Mouse (Mus musculus) CD4-positive, CD25-positive, alpha-beta regulatory T cell, adult 4 months (primary cell): Measurements from ENCODE around the gene Myrip. TPM values are rescaled to one million over a fixed set of nuclear protein-coding genes. Genes with fewer than 3 reads are reported as not detected.
"Not testable (repeated sequence)": the region's sequence is repeated elsewhere in the genome, so short reads cannot be mapped to it uniquely, and the experiment has no call there.

Experiments used
- ATAC-seq: one replicate; pipeline ENCODE4 v1.8.0; 2017
- polyA plus RNA-seq, 2 experiments: library from polyadenylated mRNA; unstranded; fragments of 100-300 nt; shearing (Covaris generic); gene quantifications; one replicate each; pipeline ENCODE4 v1.2.1; 2017

The Myrip gene
- polyA plus RNA-seq, 2 experiments from 2014 or later, result not detected

- no peak for ATAC-seq
These were observed 95.4 kb downstream of the Myrip start for GRCm38 (mm10) chr9:120396579-120397185.

GRCm38 (mm10) chr9:120398289-120398688 is 97.0 kb downstream of the Myrip start:
- ATAC-seq, result no peak

DNA sequence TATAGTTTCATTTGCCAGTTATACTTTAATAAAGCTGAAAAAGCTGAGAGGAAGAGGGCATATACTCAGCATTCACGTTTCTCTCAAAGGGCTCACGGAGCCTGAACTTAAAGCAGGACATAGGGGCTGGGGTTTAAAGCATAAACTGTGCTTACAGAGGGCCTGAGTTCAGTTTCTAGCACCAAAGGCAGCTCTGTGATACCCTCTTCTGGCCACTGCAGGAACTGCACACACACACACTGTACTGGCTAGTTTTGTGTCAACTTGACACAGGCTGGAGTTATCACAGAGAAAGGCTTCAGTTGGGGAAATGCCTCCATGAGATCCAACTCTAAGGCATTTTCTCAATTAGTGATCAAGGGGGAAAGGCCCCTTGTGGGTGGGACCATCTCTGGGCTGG is 98.2 kb downstream of the Myrip start:
- ATAC-seq, result not testable (repeated sequence)

DNA sequence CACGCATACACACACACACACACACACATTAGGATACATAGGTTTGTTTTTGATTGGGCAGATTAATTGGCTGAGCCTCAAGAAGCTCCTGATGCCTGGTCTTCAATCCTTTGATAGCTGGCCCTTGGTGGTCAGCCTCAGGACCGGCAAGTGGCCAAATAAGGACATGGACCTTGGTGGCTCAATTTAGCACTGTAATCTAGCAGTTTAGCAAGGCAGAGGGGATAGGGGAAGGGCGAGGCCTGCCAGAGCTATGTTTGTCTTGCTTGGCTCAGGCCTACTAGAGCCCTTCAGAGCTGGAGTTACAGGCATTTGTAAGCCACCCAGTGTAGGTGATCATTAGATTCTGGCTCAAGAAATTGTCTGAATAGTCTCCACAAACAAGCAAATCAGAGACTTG is 101.1 kb downstream of the Myrip start:
- ATAC-seq, result no peak

GRCm38 (mm10) chr9:120403661-120404060 is 102.3 kb downstream of the Myrip start:
- ATAC-seq, result no peak

- no peak for ATAC-seq
These were observed 108.4 kb downstream of the Myrip start for GRCm38 (mm10) chr9:120409663-120410181.

- no peak for ATAC-seq
These were observed 109.1 kb downstream of the Myrip start for GRCm38 (mm10) chr9:120410421-120410820.

GRCm38 (mm10) chr9:120415504-120415903 is 114.2 kb downstream of the Myrip start:
- peak; percentile 75 for ATAC-seq

DNA sequence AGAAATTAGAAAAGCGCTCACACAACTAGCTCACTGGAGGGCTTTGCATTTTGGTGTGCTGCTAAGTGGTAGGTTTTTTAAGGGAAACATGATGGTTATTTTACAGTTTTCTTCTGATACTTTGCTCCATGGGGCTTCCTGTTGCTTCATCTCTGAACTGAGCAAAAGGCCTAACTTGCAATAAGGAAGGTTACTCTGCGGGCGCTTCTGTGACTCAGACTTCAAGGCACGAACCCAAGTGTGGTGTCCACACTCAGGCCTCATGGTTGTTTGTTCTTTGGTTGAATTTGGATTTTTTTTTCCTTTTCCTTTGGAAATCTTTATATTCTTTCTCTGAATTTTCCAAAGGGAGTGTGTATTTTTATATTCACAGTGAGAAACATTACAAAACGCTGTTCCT is 114.8 kb downstream of the Myrip start:
- no peak for ATAC-seq

GRCm38 (mm10) chr9:120416729-120417128 is 115.4 kb downstream of the Myrip start:
- ATAC-seq, result no peak

- ATAC-seq, result no peak
These were observed 117.3 kb downstream of the Myrip start for GRCm38 (mm10) chr9:120418582-120418981.

- ATAC-seq, result no peak
These were observed 123.3 kb downstream of the Myrip start for GRCm38 (mm10) chr9:120424567-120424966.

DNA sequence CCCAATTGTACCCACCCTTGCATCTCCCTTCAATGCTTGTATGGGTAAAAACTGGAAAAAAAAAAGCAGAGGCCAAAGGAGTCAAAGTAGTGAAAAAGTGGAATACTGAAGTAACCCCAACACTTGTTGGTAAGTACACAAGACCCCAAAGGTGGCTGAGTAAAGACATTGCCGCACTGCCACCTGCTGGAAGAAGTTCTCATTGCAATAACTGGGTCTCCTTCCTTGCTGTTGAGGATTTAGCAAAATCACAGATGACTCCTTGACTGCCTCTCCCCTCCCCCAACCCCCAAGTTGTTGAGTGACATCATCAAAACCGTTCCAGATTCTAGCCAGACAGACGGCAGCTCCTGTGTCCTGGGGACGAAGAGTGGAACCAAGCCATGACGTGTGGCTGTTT is 124.5 kb downstream of the Myrip start:
- ATAC-seq, result no peak

DNA sequence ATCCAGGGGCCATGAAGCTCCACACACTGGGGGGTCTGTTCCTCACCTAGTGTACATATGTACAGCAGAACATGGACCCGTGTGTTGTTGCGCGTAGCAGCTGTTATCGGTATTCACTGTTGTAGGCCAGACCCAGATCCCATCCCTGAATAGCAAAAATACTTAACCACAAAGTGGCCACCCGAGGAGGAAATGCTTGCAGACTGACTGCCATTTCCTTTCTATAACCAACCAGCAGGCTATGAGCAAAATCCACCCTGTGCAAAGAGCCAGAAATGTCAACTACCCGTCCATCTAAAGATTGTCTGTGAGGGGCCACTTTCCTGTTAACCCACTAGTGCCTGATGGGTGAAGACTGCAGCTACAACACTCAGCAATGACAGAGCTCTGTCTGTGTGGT is 126.9 kb downstream of the Myrip start:
- ATAC-seq, result no peak

DNA sequence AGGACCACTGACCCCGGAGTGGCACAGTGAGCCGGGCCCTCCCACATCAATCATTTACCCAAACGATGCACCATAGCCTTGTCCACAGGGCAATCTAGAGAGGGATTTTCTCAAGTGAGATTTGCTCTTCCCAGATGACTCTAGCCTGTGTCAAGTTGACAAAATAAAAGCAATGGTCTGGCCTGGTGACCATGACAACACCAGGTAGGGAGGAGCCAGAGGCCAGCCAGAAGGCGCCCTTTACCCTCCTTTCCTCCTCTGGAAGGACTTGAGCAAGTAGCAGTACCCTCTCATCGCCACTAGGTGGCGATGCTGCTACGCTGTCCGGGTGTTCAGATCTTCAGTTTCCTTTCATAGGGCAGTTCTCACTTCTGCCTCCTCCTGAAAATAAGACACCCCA is 132.4 kb downstream of the Myrip start:
- peak; percentile 65 for ATAC-seq

DNA sequence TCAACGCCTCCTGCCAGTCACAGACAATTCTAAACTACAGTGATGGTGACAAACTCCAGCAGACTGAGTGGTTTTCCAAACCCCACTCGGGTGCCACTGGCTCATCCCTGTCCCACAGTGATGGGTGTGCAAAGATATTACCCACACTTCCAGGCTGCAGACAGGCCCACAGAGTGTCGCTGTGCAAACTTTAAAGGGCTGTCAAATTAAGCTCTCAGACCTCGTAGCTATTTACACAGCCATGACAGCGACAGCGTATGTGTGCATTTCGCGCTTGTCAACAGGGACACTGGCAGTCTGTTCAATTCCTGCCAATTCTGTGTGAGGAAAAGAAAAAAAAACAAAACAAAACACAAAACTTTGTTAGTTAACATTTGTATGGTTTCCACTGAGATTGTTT is 134.5 kb downstream of the Myrip start:
- ATAC-seq, result no peak

GRCm38 (mm10) chr9:120436854-120437253 is 135.5 kb downstream of the Myrip start:
- no peak for ATAC-seq

DNA sequence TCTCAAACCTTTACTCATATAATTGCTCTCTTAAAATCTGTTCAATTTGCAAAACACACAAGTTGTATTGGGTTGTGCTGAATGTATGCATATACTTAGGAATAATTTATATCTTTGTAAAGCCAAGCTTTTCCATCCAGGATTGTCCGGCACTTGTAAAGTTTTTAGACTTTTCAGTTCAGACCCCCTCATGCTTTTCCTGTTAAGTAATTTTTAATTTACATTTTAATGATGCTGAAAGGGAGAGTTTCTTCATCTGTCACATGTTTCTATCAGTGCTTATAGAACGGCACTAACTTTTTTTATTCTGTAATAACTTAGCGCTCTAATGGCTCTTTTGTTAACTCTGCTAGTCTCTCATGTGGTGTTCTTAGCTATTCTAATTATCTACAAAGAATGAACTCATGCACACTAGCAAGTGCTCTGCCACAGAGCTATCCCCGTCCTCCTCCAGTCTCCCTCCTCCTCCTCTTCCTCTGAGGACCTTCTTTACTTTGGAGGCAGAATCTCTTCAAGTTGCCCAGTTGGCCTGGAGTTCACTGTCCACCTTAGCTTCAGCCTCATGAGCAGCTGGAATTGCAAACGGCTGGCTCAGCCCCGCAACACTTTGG is 136.1 kb downstream of the Myrip start:
- no peak for ATAC-seq

- no peak for ATAC-seq
These were observed 137.0 kb downstream of the Myrip start for GRCm38 (mm10) chr9:120438350-120438749.

GRCm38 (mm10) chr9:120438781-120439180 is 137.5 kb downstream of the Myrip start:
- ATAC-seq, result no peak

GRCm38 (mm10) chr9:120444642-120445041 is 143.3 kb downstream of the Myrip start:
- no peak for ATAC-seq

GRCm38 (mm10) chr9:120449696-120450329 is 148.5 kb downstream of the Myrip start:
- no peak for ATAC-seq

DNA sequence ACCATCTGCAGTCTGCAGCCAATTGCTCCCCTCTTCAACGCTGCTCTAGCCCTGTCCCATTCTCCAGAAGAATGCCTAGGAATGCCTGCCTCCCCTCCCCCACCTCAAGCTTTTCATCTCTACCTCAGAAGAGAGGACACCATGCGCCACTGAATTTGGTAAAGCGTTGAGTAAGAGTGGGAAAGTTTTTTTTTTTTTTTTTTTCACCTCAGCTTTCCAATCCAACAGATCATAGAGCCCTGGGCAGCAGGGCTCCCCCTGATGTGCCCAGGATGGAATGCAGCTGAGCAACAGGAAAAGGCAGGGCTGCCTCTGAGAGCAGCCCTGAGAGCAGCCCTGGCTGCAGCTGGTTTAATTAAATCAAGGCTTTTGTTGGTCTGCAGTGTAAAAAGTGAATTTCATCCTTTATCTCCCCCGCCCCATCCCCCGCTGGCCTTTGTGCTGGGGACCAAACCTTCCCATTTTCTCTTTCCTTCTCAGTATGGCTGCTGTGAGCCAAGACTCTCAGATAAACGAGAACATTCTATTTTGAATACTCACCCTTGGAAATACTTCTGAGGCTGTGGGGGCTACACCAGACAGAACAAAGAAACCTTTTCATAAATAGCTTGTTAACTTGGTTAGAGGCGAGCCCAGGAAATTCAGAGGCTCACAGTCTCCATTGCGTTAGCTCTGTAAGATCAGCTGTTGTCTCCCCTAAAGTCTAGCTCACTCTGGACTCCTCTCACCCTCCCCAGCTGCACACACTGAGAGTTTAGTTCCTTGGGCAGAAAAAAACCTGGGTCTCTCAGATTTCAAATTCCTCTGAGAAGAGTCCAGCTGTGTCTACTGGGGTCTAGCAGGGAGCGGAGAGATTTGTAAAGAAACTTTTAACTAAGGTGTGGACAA is 154.7 kb downstream of the Myrip start:
- ATAC-seq, result no peak
